Mouse (Mus musculus) gastrocnemius, adult 18-20 months (tissue): ENCODE measurements around the gene Myadml2. TPM values are rescaled to one million over a fixed set of nuclear protein-coding genes. Genes with fewer than 3 reads are reported as not detected.

Experiments
- DNase-seq: peaks from one replicate; pipeline ENCODE4 v3.0.0; 2021; ENCODE audit warnings: low spot score
- total RNA-seq, 2 experiments: library from RNA; stranded (reverse); gene quantifications; 2 replicates each; pipeline ENCODE4 v1.2.3; 2021

Gene Myadml2
- total RNA-seq, 2 experiments from 2014 or later, result 124 to 137 TPM

DNA sequence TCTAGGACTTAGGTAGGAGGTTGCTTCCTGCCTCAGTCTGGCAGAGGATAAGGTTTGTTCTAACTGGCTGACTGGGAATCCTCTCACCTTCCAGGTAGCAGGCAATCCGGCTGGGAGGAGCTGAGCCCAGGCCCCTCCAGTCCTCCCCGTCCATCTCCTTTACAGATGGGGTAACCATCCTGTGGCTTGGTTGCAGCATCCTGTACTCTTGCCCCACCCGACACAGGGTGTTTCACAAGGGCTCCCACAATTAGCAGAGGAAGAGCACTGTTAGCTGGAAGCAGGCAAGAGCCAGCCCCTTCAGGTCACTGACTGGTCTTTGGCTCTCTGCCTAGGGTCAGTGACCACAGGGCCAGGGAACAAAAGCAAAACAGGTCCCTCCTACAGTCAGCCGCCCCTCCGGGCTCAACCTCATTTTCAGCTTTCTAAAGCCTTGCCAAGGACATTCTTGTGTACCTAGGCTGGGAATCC lies 17.5 kb downstream of the Myadml2 start:
- DNase-seq, result no peak

DNA sequence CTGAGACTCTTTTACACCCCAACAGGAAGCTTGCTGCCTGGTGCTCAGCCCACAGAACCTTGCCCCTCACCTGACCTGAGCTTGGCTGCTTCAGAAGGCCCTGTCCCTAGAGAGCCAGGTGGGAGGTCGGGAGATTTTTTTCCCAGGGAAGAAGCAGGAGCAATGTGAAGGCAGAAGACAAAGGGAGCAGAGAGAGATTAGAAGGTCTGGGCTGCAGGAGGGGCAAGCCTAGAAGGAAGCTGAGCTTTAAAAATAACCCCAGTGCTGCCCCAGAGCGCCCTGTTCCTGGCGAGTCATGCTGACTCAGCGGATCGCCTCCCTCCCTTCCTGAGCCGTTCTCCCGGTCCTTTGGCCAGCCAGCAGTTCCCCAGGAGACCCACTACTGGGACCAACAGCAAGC lies 18.0 kb downstream of the Myadml2 start:
- DNase-seq, result peak; percentile 79

DNA sequence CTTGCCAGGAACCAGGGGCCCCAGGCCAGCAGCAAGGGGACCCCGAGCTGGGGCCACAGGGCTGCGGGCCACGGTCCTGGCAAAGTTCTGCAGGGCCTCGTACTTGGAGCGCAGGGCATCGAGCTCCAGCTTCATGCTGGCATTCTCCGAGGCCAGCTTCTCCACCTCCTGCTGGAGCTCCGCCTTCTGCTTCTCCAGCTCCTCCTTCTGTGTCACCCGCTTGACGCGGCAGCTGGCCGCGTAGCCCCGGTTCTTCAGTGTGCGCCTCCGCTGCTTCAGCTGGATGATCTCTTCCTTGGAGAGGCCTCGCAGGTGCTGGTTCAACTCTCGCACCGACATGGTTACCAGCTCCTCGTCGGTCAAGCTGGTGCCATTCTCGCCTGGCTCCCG lies 18.6 kb downstream of the Myadml2 start:
- DNase-seq, result no peak

- no peak for DNase-seq
These were observed 19.2 kb downstream of the Myadml2 start for GRCm38 (mm10) chr11:120628601-120629340.

GRCm38 (mm10) chr11:120627468-120628300 lies 20.3 kb downstream of the Myadml2 start:
- DNase-seq, result no peak

GRCm38 (mm10) chr11:120626785-120627467 lies 21.0 kb downstream of the Myadml2 start:
- no peak for DNase-seq

- DNase-seq, result no peak
These were observed 22.7 kb downstream of the Myadml2 start, which contains the start of gene Sirt7 for GRCm38 (mm10) chr11:120625152-120625775. Sirt7 (minus strand) TSS chr11:120625240.

DNA sequence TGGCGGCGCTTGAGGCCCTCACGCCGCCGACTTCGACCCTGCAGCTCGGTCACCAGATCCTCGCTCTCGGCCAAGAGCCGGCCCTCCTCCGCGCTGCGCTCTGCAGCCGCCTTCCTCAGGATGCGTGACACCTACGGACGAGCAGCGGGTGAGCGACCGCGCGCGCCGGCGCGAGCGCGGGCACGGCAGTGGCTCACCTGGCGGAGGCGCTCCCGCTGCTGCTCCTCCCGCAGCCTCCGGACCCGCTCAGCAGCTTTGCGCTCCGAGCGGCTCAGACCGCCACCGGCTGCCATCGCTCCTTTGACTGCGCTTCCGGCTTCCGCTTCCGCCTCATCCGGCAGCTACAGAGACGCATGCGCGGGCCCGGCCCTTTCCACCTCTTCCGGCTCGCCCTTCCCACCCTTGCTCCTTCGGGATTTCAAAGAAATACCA lies 23.3 kb downstream of the Myadml2 start:
- DNase-seq, result peak; percentile 79

DNA sequence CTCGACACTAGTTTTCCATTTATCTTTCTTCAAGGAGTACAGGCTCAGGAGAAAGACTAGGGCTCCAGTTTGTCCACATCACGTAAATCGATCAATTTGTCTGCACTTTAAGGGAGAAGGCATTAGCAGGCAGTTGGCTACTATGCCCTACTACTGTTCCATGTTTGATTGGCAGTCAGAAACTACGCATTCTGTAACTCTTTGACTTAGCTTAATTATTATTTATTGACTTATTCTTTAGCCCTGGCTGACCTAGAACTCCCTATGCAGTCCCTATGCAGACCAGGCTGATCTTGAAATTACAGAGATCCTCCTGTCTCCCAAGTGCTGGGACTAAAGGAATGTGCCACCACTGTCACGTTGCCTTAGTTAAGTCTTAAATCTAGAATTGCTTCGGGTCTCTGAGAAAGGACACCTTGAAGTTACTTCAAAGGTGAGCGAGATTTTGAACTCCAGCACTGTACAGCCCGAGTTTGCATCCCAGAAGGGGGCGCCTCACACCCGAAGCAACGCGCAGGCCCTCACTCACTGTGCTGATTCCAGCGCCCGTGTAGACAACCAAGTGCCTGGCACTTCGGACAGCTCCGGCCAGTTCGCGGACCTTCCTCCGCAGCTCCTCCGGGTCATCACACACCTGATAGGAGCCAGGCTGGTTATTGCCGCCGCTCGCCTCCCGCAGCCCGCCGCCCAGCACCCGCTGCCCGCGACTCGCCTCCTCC lies 23.8 kb downstream of the Myadml2 start:
- DNase-seq, result peak; percentile 68

DNA sequence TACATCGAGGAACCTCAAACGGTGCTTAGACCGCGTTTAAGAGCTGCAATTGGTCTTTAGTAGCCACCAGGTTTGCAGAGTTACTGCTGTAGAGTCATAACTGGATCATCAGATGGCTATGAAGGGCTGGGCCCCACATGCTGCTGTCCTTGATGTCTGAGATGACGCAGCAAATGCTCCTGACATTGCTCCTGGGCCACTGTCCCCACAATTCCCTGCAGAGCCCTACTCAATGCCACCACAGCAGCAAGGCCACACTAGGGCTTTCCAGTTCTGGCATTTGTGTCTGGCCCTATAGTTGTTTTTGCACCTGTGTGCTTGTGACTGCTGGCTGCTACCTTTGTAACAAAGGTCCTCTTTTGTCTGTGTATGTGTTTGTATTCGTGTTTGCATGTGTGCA lies 25.2 kb downstream of the Myadml2 start:
- no peak for DNase-seq

- DNase-seq, result no peak
These were observed 27.8 kb downstream of the Myadml2 start for GRCm38 (mm10) chr11:120620195-120620594.

- DNase-seq, result no peak
These were observed 29.1 kb downstream of the Myadml2 start for GRCm38 (mm10) chr11:120618619-120619535.

GRCm38 (mm10) chr11:120617519-120618112 lies 30.3 kb downstream of the Myadml2 start, which contains the start of gene Pcyt2:
Pcyt2 (minus strand) TSS chr11:120617936.
- DNase-seq, result peak; percentile 92

- no peak for DNase-seq
These were observed 31.2 kb downstream of the Myadml2 start for GRCm38 (mm10) chr11:120616617-120617294.

- no peak for DNase-seq
These were observed 32.3 kb downstream of the Myadml2 start for GRCm38 (mm10) chr11:120615606-120616203.

- no peak for DNase-seq
These were observed 32.8 kb downstream of the Myadml2 start for GRCm38 (mm10) chr11:120615167-120615566.

DNA sequence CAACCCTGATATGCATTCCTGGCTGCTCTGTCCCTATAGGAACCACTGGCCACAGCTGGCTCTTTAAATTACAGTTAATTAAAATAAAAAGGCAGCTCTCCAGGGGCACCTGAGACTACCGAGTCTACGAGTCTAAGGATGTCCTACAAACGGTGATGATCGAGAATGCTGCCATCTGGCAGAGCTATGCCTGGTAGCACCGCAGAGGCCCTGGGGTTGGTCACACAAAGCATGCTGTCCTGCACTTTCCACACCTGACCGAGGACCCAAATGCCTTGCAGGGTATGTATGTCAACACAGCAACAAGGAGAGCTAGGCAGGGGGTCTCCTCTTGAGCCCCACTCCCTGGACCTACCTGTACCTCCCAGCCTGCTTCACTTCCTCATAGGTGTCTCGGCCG lies 34.0 kb downstream of the Myadml2 start:
- no peak for DNase-seq

GRCm38 (mm10) chr11:120613481-120613972 lies 34.4 kb downstream of the Myadml2 start:
- DNase-seq, result no peak
